Mouse (Mus musculus) hindbrain, embryonic 14.5 days (tissue): Measurements from ENCODE around the gene Kctd2. TPM values are rescaled to one million over a fixed set of nuclear protein-coding genes. Genes with fewer than 3 reads are reported as not detected.
"Not testable (repeated sequence)": the region's sequence is repeated elsewhere in the genome, so short reads cannot be mapped to it uniquely, and the experiment has no call there.

Experiments
- ATAC-seq: fragments of 200-750 bp; cut with Nextera tagmentation; 2 replicates; pipeline ENCODE4 v1.8.0; 2017; ENCODE audit warnings: moderate number of reproducible peaks, mild to moderate bottlenecking, moderate TSS enrichment, moderate library complexity; ENCODE audit not compliant: low FRiP score
- DNase-seq: peaks from one replicate; pipeline ENCODE4 v3.0.0-alpha.2; 2015; ENCODE audit warnings: low spot score
- H3K27ac ChIP-seq: fragments of 300-500 bp; sonication (generic); 2 replicates; pipeline ENCODE4 v1.5.1; 2014; ENCODE audit warnings: mild to moderate bottlenecking, moderate library complexity
- H3K27me3 ChIP-seq: fragments of 300-500 bp; sonication (generic); 2 replicates; pipeline ENCODE4 v1.6.1; 2014; ENCODE audit warnings: mild to moderate bottlenecking, low read length, mixed read lengths; ENCODE audit not compliant: control insufficient read depth, insufficient read depth
- H3K36me3 ChIP-seq: fragments of 300-500 bp; sonication (generic); replicated peaks from 2 replicates; pipeline ENCODE4 v1.6.1; 2014; ENCODE audit not compliant: control insufficient read depth, insufficient read depth
- H3K4me1 ChIP-seq: fragments of 300-500 bp; sonication (generic); replicated peaks from 2 replicates; pipeline ENCODE4 v1.6.1; 2014; ENCODE audit warnings: antibody characterized with exemption, low read length, mixed read lengths; ENCODE audit not compliant: control insufficient read depth, insufficient read depth
- H3K4me2 ChIP-seq: fragments of 300-500 bp; sonication (generic); replicated peaks from 2 replicates; pipeline ENCODE4 v1.6.1; 2014; ENCODE audit warnings: mild to moderate bottlenecking, moderate library complexity
- H3K4me3 ChIP-seq: fragments of 300-500 bp; sonication (generic); replicated peaks from 2 replicates; pipeline ENCODE4 v1.5.1; 2014; ENCODE audit warnings: mild to moderate bottlenecking, low read length
- H3K9ac ChIP-seq: fragments of 300-500 bp; sonication (generic); 2 replicates; pipeline ENCODE4 v1.6.1; 2014
- H3K9me3 ChIP-seq: fragments of 300-500 bp; sonication (generic); 2 replicates; pipeline ENCODE4 v1.6.1; 2016; ENCODE audit warnings: low read length; ENCODE audit not compliant: control insufficient read depth
- WGBS: fragments of 180-500 bp; shearing (Covaris S2); extraction: QIAGEN DNeasy Blood & Tissue Kit; methylation state at CpG from one replicate; pipeline ENCODE4 v1.1.7; 2014; 5-methylcytosine and 5-hydroxymethylcytosine counted together
- polyA plus RNA-seq: library from polyadenylated mRNA; unstranded; fragments of >200 nt; fragmentation: Nextera tagmentation; extraction: Ambion mirVana; gene quantifications from 2 replicates; pipeline ENCODE4 v1.2.1, GENCODE M21; 2014

The Kctd2 gene
- polyA plus RNA-seq, 1 experiment from 2014 or later, result 32.3 TPM

- Histone ChIP-seq H3K27me3 (peaks cover 5% of the 10 kb centered on the region; the same call in 1 of the 2 replicates), H3K4me2 (no peak overlapping the region), H3K27ac (no peak overlapping the region), H3K9ac (no peak overlapping the region), H3K4me3 (no peak overlapping the region), H3K36me3 (no peaks in the 10 kb centered on the region), H3K9me3 (no peaks in the 10 kb centered on the region), H3K4me1 (peaks cover 5% of the 10 kb centered on the region)
- 85% methylated on average over 4 of the region's 4 CpGs for WGBS
- ATAC-seq (no peak), DNase-seq (no peak)
Observed at GRCm38 (mm10) chr11:115377254-115377653, 42.7 kb upstream of the Kctd2 start.

- WGBS, result 84% methylated on average over 7 of the region's 7 CpGs
- no peak for DNase-seq
- Histone ChIP-seq H3K4me1 (peaks cover 11% of the 10 kb centered on the region), H3K9ac (no peak overlapping the region), H3K4me3 (no peak overlapping the region), H3K4me2 (no peak overlapping the region), H3K27me3 (peaks cover 5% of the 10 kb centered on the region; the same call in 1 of the 2 replicates), H3K36me3 (no peaks in the 10 kb centered on the region), H3K9me3 (no peaks in the 10 kb centered on the region), H3K27ac (no peak overlapping the region)
- ATAC-seq, result no peak
Observed at GRCm38 (mm10) chr11:115377854-115378253, 42.1 kb upstream of the Kctd2 start.

- ATAC-seq (no peak), DNase-seq (no peak)
- H3K36me3 ChIP-seq, result no peaks in the 10 kb centered on the region
- H3K9ac ChIP-seq, result no peak overlapping the region; the same call in 1 of the 2 replicates
- no peaks in the 10 kb centered on the region for H3K9me3 ChIP-seq
- H3K27me3 ChIP-seq, result no peaks in the 10 kb centered on the region
- H3K27ac ChIP-seq, result no peak overlapping the region
- H3K4me3 ChIP-seq, result peak overlapping the region; percentile 83
- peaks cover 33% of the 10 kb centered on the region for H3K4me1 ChIP-seq
- peak overlapping the region; percentile 93 for H3K4me2 ChIP-seq
- 12% methylated on average over 9 of the region's 9 CpGs for WGBS
Observed at GRCm38 (mm10) chr11:115381276-115381675, 38.7 kb upstream of the Kctd2 start.

- peak within 1 kb of the TSS; percentile 91 for H3K9ac ChIP-seq
- H3K4me1 ChIP-seq, result peaks cover 33% of the 10 kb centered on the region
- peak within 1 kb of the TSS; percentile 93 for H3K4me2 ChIP-seq
- DNase-seq (peak; percentile 89), ATAC-seq (peak; percentile 82)
- H3K27me3 ChIP-seq, result no peaks in the 10 kb centered on the region
- WGBS, result under 1% methylated on average over 54 of the region's 76 CpGs
- no peaks in the 10 kb centered on the region for H3K9me3 ChIP-seq
- H3K27ac ChIP-seq, result peak within 1 kb of the TSS; percentile 93
- H3K4me3 ChIP-seq, result peak within 1 kb of the TSS; percentile 83
- H3K36me3 ChIP-seq, result no peaks in the 10 kb centered on the region
Observed at GRCm38 (mm10) chr11:115381743-115382539, 38.0 kb upstream of the Kctd2 start, which contains the start of gene Cdr2l. Cdr2l (plus strand) TSS chr11:115381916.

- H3K27me3 ChIP-seq, result no peaks in the 10 kb centered on the region
- peak overlapping the region; percentile 91 for H3K9ac ChIP-seq
- 11% methylated on average over 5 of the region's 5 CpGs for WGBS
- peaks cover 33% of the 10 kb centered on the region for H3K4me1 ChIP-seq
- peak overlapping the region; percentile 93 for H3K27ac ChIP-seq
- ATAC-seq, result no peak
- H3K36me3 ChIP-seq, result no peaks in the 10 kb centered on the region
- no peak for DNase-seq
- H3K4me3 ChIP-seq, result peak overlapping the region; percentile 83
- peak overlapping the region; percentile 93 for H3K4me2 ChIP-seq
- H3K9me3 ChIP-seq, result no peaks in the 10 kb centered on the region
Observed at GRCm38 (mm10) chr11:115382891-115383290, 37.0 kb upstream of the Kctd2 start.

- DNase-seq (peak; percentile 73), ATAC-seq (peak; percentile 9; the same call in 1 of the 2 replicates)
- peak overlapping the region; percentile 93 for H3K27ac ChIP-seq
- peak overlapping the region; percentile 91 for H3K9ac ChIP-seq
- H3K27me3 ChIP-seq, result no peaks in the 10 kb centered on the region
- H3K36me3 ChIP-seq, result no peaks in the 10 kb centered on the region
- H3K9me3 ChIP-seq, result no peaks in the 10 kb centered on the region
- WGBS, result 35% methylated on average over 16 of the region's 16 CpGs
- H3K4me2 ChIP-seq, result peak overlapping the region; percentile 93
- H3K4me3 ChIP-seq, result peak overlapping the region; percentile 83
- H3K4me1 ChIP-seq, result peaks cover 33% of the 10 kb centered on the region
Observed at GRCm38 (mm10) chr11:115383701-115384474, 36.0 kb upstream of the Kctd2 start.

- Histone ChIP-seq H3K27me3 (no peaks in the 10 kb centered on the region), H3K4me3 (peak overlapping the region; percentile 83; the same call in 1 of the 2 replicates), H3K9me3 (no peaks in the 10 kb centered on the region), H3K27ac (no peak overlapping the region), H3K4me1 (peaks cover 33% of the 10 kb centered on the region), H3K4me2 (peak overlapping the region; percentile 93), H3K36me3 (peaks cover 5% of the 10 kb centered on the region; the same call in 1 of the 2 replicates), H3K9ac (peak overlapping the region; percentile 91)
- no peak for DNase-seq
- WGBS, result 81% methylated on average over 5 of the region's 5 CpGs
- ATAC-seq, result no peak
Observed at GRCm38 (mm10) chr11:115384587-115384986, 35.3 kb upstream of the Kctd2 start.

GRCm38 (mm10) chr11:115386859-115387258, 33.1 kb upstream of the Kctd2 start:
- not testable (repeated sequence) for H3K4me2 ChIP-seq, H3K9ac ChIP-seq, H3K4me3 ChIP-seq, H3K27ac ChIP-seq, H3K27me3 ChIP-seq, ATAC-seq, H3K9me3 ChIP-seq, DNase-seq
- H3K36me3 ChIP-seq, result peaks cover 25% of the 10 kb centered on the region
- peaks cover 33% of the 10 kb centered on the region for H3K4me1 ChIP-seq
- WGBS, result 86% methylated on average over 3 of the region's 3 CpGs

GRCm38 (mm10) chr11:115391358-115391757, 28.6 kb upstream of the Kctd2 start:
- DNase-seq (no peak), ATAC-seq (no peak)
- H3K36me3 ChIP-seq, result peaks cover 70% of the 10 kb centered on the region
- H3K27me3 ChIP-seq, result no peaks in the 10 kb centered on the region
- H3K9me3 ChIP-seq, result no peaks in the 10 kb centered on the region
- H3K9ac ChIP-seq, result no peak overlapping the region
- WGBS, result 90% methylated on average over 7 of the region's 7 CpGs
- H3K27ac ChIP-seq, result no peak overlapping the region
- H3K4me2 ChIP-seq, result no peak overlapping the region
- H3K4me3 ChIP-seq, result no peak overlapping the region
- H3K4me1 ChIP-seq, result no peaks in the 10 kb centered on the region
